Comparison of ENCODE assay signal across 8 mouse cellular contexts in the genomic region with DNA sequence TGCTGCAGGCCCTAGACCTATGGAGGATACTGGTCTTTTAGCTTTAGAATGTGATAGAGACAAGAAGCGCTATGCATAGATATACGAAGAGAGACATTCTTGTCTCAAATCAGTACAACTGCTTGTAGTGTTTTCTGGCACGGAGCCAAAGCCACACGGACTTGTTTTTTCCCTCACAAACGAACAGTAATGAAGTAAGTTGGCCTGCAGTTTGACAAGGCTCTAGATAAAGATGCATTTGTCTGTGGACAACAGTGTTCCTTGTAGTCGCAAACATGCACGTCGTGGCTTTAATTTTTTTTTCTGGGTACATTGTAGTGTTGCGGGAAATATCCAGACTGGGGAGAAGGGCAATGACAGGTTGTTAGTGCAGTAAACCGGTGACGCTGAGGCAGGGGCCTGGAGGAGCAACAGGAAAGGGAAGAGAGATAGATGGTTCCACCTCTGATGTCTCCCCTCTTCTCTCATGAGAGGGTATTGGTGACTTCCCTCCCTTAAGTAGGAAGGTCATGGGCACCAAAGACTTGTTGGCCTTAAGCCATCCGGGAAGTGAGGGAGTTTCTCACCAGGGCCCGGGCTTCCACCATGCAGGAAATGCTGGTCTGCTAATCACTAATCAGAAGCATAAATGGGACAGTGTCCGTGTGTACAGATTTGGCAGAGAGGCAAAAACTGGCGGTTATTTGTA.
DNase-seq lines count a peak whose midpoint lies in the region; ATAC-seq lines count a peak whose summit lies in the region.

No protein-coding gene starts in this region.

- ATAC-seq in midbrain, embryonic 14.5 days (ENCODE audit: low FRiP score, low TSS enrichment) = no peak
- 0 out of 2 replicates have a peak, but pooled peaks have one; percentile 29 for ATAC-seq in heart, embryonic 14.5 days (ENCODE audit: insufficient number of reproducible peaks, insufficient read depth, low FRiP score, low read depth)
- peak; percentile 14; the same call in 1 of the 2 replicates for ATAC-seq in liver, embryonic 13.5 days (ENCODE audit: low read depth)
- no peak for ATAC-seq in erythroid progenitor cell, adult 5-6 weeks (replicated peaks; ENCODE audit: low FRiP score, poor library complexity, severe bottlenecking)

- H3K4me3 ChIP-seq in midbrain, embryonic 14.5 days (replicated peaks; ENCODE audit: low read depth, low read length) = no peak overlapping the region
- H3K4me3 ChIP-seq in midbrain, embryonic 10.5 days = no peak overlapping the region
- H3K4me3 ChIP-seq in heart, embryonic 14.5 days (ENCODE audit: control insufficient read depth in 1 of 2, insufficient read depth in 1 of 2, low read depth in 1 of 2, low read length in 2 of 2) = no peak overlapping the region; a peak in 1 of 4 replicates
- no peak overlapping the region for H3K4me3 ChIP-seq in liver, embryonic 13.5 days (replicated peaks)

- 80% methylated on average over 15 of the region's 15 CpGs for WGBS in midbrain, embryonic 14.5 days
- 95% methylated on average over 15 of the region's 15 CpGs for WGBS in midbrain, embryonic 10.5 days
- 12% methylated on average over 15 of the region's 15 CpGs for WGBS in heart, embryonic 14.5 days
- 39% methylated on average over 15 of the region's 15 CpGs for WGBS in liver, embryonic 13.5 days (ENCODE audit: insufficient replicate concordance)

- DNase-seq in cerebellum, adult 18-20 months = peak; percentile 13 to 22
- no peak for DNase-seq in cerebellum, adult 11 months
- peak; percentile 60 for DNase-seq in midbrain, embryonic 14.5 days
- no peak for DNase-seq in midbrain, embryonic 10.5 days (ENCODE audit: low spot score)
- DNase-seq in liver, embryonic 13.5 days = no peak
- DNase-seq in embryo, embryonic 10.5 days (ENCODE audit: low spot score) = no peak

- no peak overlapping the region for H3K9ac ChIP-seq in midbrain, embryonic 14.5 days (replicated peaks; ENCODE audit: low read length)
- peak overlapping the region; percentile 50 for H3K9ac ChIP-seq in heart, embryonic 14.5 days (ENCODE audit: low read length)
- H3K9ac ChIP-seq in liver, embryonic 13.5 days = no peak overlapping the region

- H3K27me3 ChIP-seq in midbrain, embryonic 14.5 days (ENCODE audit: control insufficient read depth, insufficient read depth, low read length) = no peaks in the 10 kb centered on the region
- H3K27me3 ChIP-seq in midbrain, embryonic 10.5 days (ENCODE audit: low read depth, poor library complexity, severe bottlenecking) = no peaks in the 10 kb centered on the region
- no peaks in the 10 kb centered on the region for H3K27me3 ChIP-seq in heart, embryonic 14.5 days (ENCODE audit: control insufficient read depth, insufficient read depth, low read length)
- no peaks in the 10 kb centered on the region for H3K27me3 ChIP-seq in liver, embryonic 13.5 days

- no peak overlapping the region for H3K4me2 ChIP-seq in midbrain, embryonic 14.5 days (ENCODE audit: low read length)
- H3K4me2 ChIP-seq in heart, embryonic 14.5 days (ENCODE audit: low read length) = peak overlapping the region; percentile 44
- H3K4me2 ChIP-seq in liver, embryonic 13.5 days = no peak overlapping the region

- no peaks in the 10 kb centered on the region for H3K36me3 ChIP-seq in midbrain, embryonic 14.5 days (ENCODE audit: control insufficient read depth, insufficient read depth, low read length)
- H3K36me3 ChIP-seq in midbrain, embryonic 10.5 days = peaks cover 37% of the 10 kb centered on the region
- H3K36me3 ChIP-seq in heart, embryonic 14.5 days (ENCODE audit: control insufficient read depth, insufficient read depth, low read length) = peaks cover 14% of the 10 kb centered on the region; the same call in 1 of the 2 replicates
- peaks cover 12% of the 10 kb centered on the region for H3K36me3 ChIP-seq in liver, embryonic 13.5 days

- no peaks in the 10 kb centered on the region for H3K9me3 ChIP-seq in midbrain, embryonic 14.5 days (ENCODE audit: control insufficient read depth, low read length)
- H3K9me3 ChIP-seq in midbrain, embryonic 10.5 days (replicated peaks) = peaks cover 7% of the 10 kb centered on the region; the same call in 1 of the 2 replicates
- no peaks in the 10 kb centered on the region for H3K9me3 ChIP-seq in heart, embryonic 14.5 days (ENCODE audit: control insufficient read depth, low read length)
- H3K9me3 ChIP-seq in liver, embryonic 13.5 days (replicated peaks) = no peaks in the 10 kb centered on the region

- no peaks in the 10 kb centered on the region for H3K4me1 ChIP-seq in midbrain, embryonic 14.5 days (ENCODE audit: control insufficient read depth, insufficient read depth, low read length)
- no peaks in the 10 kb centered on the region for H3K4me1 ChIP-seq in midbrain, embryonic 10.5 days
- H3K4me1 ChIP-seq in heart, embryonic 14.5 days (ENCODE audit: control insufficient read depth in 2 of 2, insufficient read depth in 2 of 2, low read length in 2 of 2) = peaks cover 30 to 45% of the 10 kb centered on the region in 2 experiments
- H3K4me1 ChIP-seq in liver, embryonic 13.5 days (replicated peaks) = peaks cover 28% of the 10 kb centered on the region

- no peak overlapping the region for H3K27ac ChIP-seq in midbrain, embryonic 14.5 days (replicated peaks; ENCODE audit: low read depth, low read length)
- H3K27ac ChIP-seq in midbrain, embryonic 10.5 days (replicated peaks) = no peak overlapping the region
- peak overlapping the region; percentile 15 to 71 for H3K27ac ChIP-seq in heart, embryonic 14.5 days (replicated peaks in 1 of 2; ENCODE audit: control insufficient read depth in 1 of 2, insufficient read depth in 1 of 2, low read depth in 2 of 2, low read length in 2 of 2)
- no peak overlapping the region for H3K27ac ChIP-seq in liver, embryonic 13.5 days

Comparison
In these comparisons a context has a peak if more than half of its experiments do, and no peak if none do; other contexts are left out.
1. DNase-seq: peak in cerebellum, adult 18-20 months (2 of 2) and midbrain, embryonic 14.5 days (single experiment); none in cerebellum, adult 11 months (single experiment), midbrain, embryonic 10.5 days (single experiment), liver, embryonic 13.5 days (single experiment) and embryo, embryonic 10.5 days (single experiment).
2. ATAC-seq: peak in heart, embryonic 14.5 days (single experiment) and liver, embryonic 13.5 days (single experiment); none in midbrain, embryonic 14.5 days (single experiment) and erythroid progenitor cell, adult 5-6 weeks (single experiment).
3. H3K27ac ChIP-seq: peak in heart, embryonic 14.5 days (2 of 2); none in midbrain, embryonic 14.5 days (single experiment), midbrain, embryonic 10.5 days (single experiment) and liver, embryonic 13.5 days (single experiment).